Mouse (Mus musculus): Measurements from ENCODE around the gene Arhgap5. TPM values are rescaled to one million over a fixed set of nuclear protein-coding genes. Genes with fewer than 3 reads are reported as not detected.
A peak's percentile ranks its signal among the peaks of the same experiment; 100 is the strongest.

Gene Arhgap5
- polyA plus RNA-seq, 1 experiment from 2014 or later: 58.0 TPM

DNA sequence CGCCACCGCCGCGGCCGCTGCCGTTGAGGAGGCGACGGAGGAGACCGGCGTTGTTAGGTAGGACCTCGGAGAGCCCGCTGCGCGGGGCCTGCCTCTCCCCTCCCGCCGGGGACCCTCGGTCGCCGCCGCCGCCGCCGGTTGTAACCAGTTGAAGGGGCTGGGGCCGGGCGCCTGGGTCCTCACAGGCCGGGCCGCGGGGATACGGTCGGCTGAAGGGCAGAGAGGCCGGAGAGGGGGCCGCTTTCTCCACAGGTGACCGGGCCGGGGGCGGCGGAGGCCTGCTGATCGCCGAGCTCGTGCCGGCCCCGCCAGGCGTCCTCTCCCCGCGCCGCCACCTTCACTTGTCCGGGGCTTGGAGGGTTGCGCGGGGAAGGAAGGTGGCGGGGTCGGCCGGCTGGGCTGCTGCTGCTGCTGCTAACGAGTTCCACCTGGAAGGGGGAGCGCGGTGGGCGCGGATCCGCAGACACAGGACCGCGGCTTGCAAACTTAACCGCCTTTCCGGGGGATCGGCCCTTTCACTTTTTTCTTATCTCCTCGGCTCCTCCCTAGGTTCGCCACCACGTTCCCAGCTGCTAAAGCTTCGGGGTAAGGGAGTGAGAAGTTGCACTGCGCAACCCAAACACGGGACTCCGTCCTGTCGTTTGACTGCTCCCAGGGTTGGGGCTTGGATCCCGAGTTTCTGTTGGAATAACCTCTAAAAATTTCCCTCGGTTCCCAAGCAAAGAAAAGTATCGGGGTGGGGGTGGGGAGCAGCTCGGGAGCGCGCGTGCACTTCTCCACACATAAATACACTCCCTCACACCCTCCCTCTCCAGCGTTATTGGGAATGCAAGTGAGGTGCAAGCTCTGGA lies 784 bp downstream of the Arhgap5 start:
- H3K4me2 ChIP-seq (replicated peaks; ENCODE audit: low read depth, low read length): peak overlapping the region; percentile 42
- 0 out of 2 replicates have a peak, but pooled peaks cover 3% of the 10 kb centered on the region for H3K4me1 ChIP-seq (ENCODE audit: control insufficient read depth, insufficient read depth, low read length)
- no peaks in the 10 kb centered on the region for H3K27me3 ChIP-seq (ENCODE audit: control insufficient read depth, insufficient read depth, low read length)
- peak overlapping the region; percentile 98 for H3K9ac ChIP-seq (replicated peaks; ENCODE audit: low read depth, low read length)
- H3K36me3 ChIP-seq (ENCODE audit: control insufficient read depth, insufficient read depth, low read length): no peaks in the 10 kb centered on the region
- ATAC-seq (ENCODE audit: insufficient number of reproducible peaks, insufficient read depth, low FRiP score, low read depth): peak; percentile 15; the same call in 1 of the 2 replicates
- peak overlapping the region; percentile 99 for H3K27ac ChIP-seq (ENCODE audit: low read length)
- no peaks in the 10 kb centered on the region for H3K9me3 ChIP-seq (ENCODE audit: control insufficient read depth, low read depth, low read length)
- under 1% methylated on average over 47 of the region's 78 CpGs for WGBS
- peak overlapping the region; percentile 99 for H3K4me3 ChIP-seq (ENCODE audit: low read depth, low read length)

- Histone ChIP-seq H3K27me3 (ENCODE audit: control insufficient read depth, insufficient read depth, low read length) (no peaks in the 10 kb centered on the region), H3K4me3 (ENCODE audit: low read depth, low read length) (no peak overlapping the region), H3K4me1 (ENCODE audit: control insufficient read depth, insufficient read depth, low read length) (no peaks in the 10 kb centered on the region), H3K36me3 (ENCODE audit: control insufficient read depth, insufficient read depth, low read length) (no peaks in the 10 kb centered on the region), H3K9me3 (ENCODE audit: control insufficient read depth, low read depth, low read length) (no peaks in the 10 kb centered on the region), H3K4me2 (replicated peaks; ENCODE audit: low read depth, low read length) (no peak overlapping the region), H3K9ac (replicated peaks; ENCODE audit: low read depth, low read length) (no peak overlapping the region), H3K27ac (ENCODE audit: low read length) (no peak overlapping the region)
- WGBS: 90% methylated on average over 2 of the region's 2 CpGs
- no peak for ATAC-seq (ENCODE audit: insufficient number of reproducible peaks, insufficient read depth, low FRiP score, low read depth)
Observed at GRCm38 (mm10) chr12:52524699-52525098, 20.9 kb downstream of the Arhgap5 start.

- no peaks in the 10 kb centered on the region for H3K36me3 ChIP-seq (ENCODE audit: control insufficient read depth, insufficient read depth, low read length)
- no peak overlapping the region for H3K27ac ChIP-seq (ENCODE audit: low read length)
- no peak for ATAC-seq (ENCODE audit: insufficient number of reproducible peaks, insufficient read depth, low FRiP score, low read depth)
- no peaks in the 10 kb centered on the region for H3K9me3 ChIP-seq (ENCODE audit: control insufficient read depth, low read depth, low read length)
- no peak overlapping the region for H3K4me3 ChIP-seq (ENCODE audit: low read depth, low read length)
- H3K4me2 ChIP-seq (replicated peaks; ENCODE audit: low read depth, low read length): no peak overlapping the region
- no peaks in the 10 kb centered on the region for H3K27me3 ChIP-seq (ENCODE audit: control insufficient read depth, insufficient read depth, low read length)
- no peaks in the 10 kb centered on the region for H3K4me1 ChIP-seq (ENCODE audit: control insufficient read depth, insufficient read depth, low read length)
- no peak overlapping the region for H3K9ac ChIP-seq (replicated peaks; ENCODE audit: low read depth, low read length)
- 87% methylated on average over 1 of the region's 1 CpGs for WGBS
Observed at GRCm38 (mm10) chr12:52525486-52525885, 21.7 kb downstream of the Arhgap5 start.

GRCm38 (mm10) chr12:52529740-52530139 lies 26.0 kb downstream of the Arhgap5 start:
- Histone ChIP-seq H3K4me1 (ENCODE audit: control insufficient read depth, insufficient read depth, low read length) (no peaks in the 10 kb centered on the region), H3K36me3 (ENCODE audit: control insufficient read depth, insufficient read depth, low read length) (no peaks in the 10 kb centered on the region), H3K4me2 (replicated peaks; ENCODE audit: low read depth, low read length) (no peak overlapping the region), H3K27me3 (ENCODE audit: control insufficient read depth, insufficient read depth, low read length) (no peaks in the 10 kb centered on the region), H3K4me3 (ENCODE audit: low read depth, low read length) (no peak overlapping the region), H3K27ac (ENCODE audit: low read length) (no peak overlapping the region), H3K9me3 (ENCODE audit: control insufficient read depth, low read depth, low read length) (no peaks in the 10 kb centered on the region), H3K9ac (replicated peaks; ENCODE audit: low read depth, low read length) (no peak overlapping the region)
- 91% methylated on average over 3 of the region's 3 CpGs for WGBS
- no peak for ATAC-seq (ENCODE audit: insufficient number of reproducible peaks, insufficient read depth, low FRiP score, low read depth)

DNA sequence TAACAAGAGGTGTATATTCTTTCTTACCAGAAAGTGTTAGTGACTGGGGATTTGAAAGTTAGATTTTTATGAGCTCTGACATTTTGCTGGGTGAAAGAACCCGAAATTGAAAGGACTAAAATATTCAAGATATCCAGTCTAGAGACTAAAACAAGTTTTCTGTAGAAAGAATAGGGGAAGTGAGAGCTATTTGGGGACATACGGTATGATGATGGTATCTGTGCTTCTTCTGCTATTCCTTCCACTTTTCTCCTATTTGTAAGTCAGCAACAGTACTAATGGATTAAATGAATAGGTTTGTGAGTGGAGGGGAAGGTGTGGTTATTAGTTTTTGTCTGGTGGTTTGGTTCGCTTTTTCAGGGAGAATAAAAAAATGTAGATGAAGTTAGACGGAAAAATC lies 37.5 kb downstream of the Arhgap5 start:
- no peak overlapping the region for H3K4me3 ChIP-seq (ENCODE audit: low read depth, low read length)
- H3K9me3 ChIP-seq (ENCODE audit: control insufficient read depth, low read depth, low read length): no peaks in the 10 kb centered on the region
- H3K36me3 ChIP-seq (ENCODE audit: control insufficient read depth, insufficient read depth, low read length): no peaks in the 10 kb centered on the region
- H3K4me2 ChIP-seq (replicated peaks; ENCODE audit: low read depth, low read length): no peak overlapping the region
- no peaks in the 10 kb centered on the region for H3K4me1 ChIP-seq (ENCODE audit: control insufficient read depth, insufficient read depth, low read length)
- no peaks in the 10 kb centered on the region for H3K27me3 ChIP-seq (ENCODE audit: control insufficient read depth, insufficient read depth, low read length)
- H3K27ac ChIP-seq (ENCODE audit: low read length): no peak overlapping the region
- H3K9ac ChIP-seq (replicated peaks; ENCODE audit: low read depth, low read length): no peak overlapping the region
- 81% methylated on average over 4 of the region's 4 CpGs for WGBS
- ATAC-seq (ENCODE audit: insufficient number of reproducible peaks, insufficient read depth, low FRiP score, low read depth): no peak

DNA sequence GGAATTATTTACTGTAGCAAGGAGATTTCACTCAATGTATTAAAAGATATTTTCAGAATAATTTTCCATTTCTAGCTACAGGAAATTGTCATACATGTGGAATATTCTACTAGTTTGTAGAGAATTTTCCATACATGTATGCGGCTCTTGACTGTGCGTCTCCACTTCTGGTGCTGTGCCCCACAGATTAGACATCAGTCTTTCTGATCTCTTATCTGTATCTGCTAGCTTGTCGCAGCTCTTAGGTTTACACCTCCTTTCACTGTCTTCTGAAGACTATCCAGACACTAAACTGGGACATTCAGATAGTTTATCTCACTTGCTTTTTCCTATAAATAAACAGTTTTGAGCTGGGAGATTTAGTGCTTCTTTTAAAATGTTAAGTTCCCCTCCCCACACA lies 40.8 kb downstream of the Arhgap5 start:
- Histone ChIP-seq H3K4me3 (ENCODE audit: low read depth, low read length) (no peak overlapping the region), H3K9ac (replicated peaks; ENCODE audit: low read depth, low read length) (no peak overlapping the region), H3K4me2 (replicated peaks; ENCODE audit: low read depth, low read length) (no peak overlapping the region), H3K4me1 (ENCODE audit: control insufficient read depth, insufficient read depth, low read length) (no peaks in the 10 kb centered on the region), H3K27me3 (ENCODE audit: control insufficient read depth, insufficient read depth, low read length) (no peaks in the 10 kb centered on the region), H3K36me3 (ENCODE audit: control insufficient read depth, insufficient read depth, low read length) (no peaks in the 10 kb centered on the region), H3K27ac (ENCODE audit: low read length) (no peak overlapping the region), H3K9me3 (ENCODE audit: control insufficient read depth, low read depth, low read length) (no peaks in the 10 kb centered on the region)
- 54% methylated on average over 3 of the region's 3 CpGs for WGBS
- no peak for ATAC-seq (ENCODE audit: insufficient number of reproducible peaks, insufficient read depth, low FRiP score, low read depth)

- no peak overlapping the region for H3K9ac ChIP-seq (replicated peaks; ENCODE audit: low read depth, low read length)
- WGBS: 90% methylated on average over 2 of the region's 2 CpGs
- H3K4me3 ChIP-seq (ENCODE audit: low read depth, low read length): no peak overlapping the region
- no peaks in the 10 kb centered on the region for H3K27me3 ChIP-seq (ENCODE audit: control insufficient read depth, insufficient read depth, low read length)
- H3K4me1 ChIP-seq (ENCODE audit: control insufficient read depth, insufficient read depth, low read length): no peaks in the 10 kb centered on the region
- no peaks in the 10 kb centered on the region for H3K36me3 ChIP-seq (ENCODE audit: control insufficient read depth, insufficient read depth, low read length)
- no peak for ATAC-seq (ENCODE audit: insufficient number of reproducible peaks, insufficient read depth, low FRiP score, low read depth)
- no peaks in the 10 kb centered on the region for H3K9me3 ChIP-seq (ENCODE audit: control insufficient read depth, low read depth, low read length)
- H3K4me2 ChIP-seq (replicated peaks; ENCODE audit: low read depth, low read length): no peak overlapping the region
- no peak overlapping the region for H3K27ac ChIP-seq (ENCODE audit: low read length)
Observed at GRCm38 (mm10) chr12:52552085-52552484, 48.3 kb downstream of the Arhgap5 start.

DNA sequence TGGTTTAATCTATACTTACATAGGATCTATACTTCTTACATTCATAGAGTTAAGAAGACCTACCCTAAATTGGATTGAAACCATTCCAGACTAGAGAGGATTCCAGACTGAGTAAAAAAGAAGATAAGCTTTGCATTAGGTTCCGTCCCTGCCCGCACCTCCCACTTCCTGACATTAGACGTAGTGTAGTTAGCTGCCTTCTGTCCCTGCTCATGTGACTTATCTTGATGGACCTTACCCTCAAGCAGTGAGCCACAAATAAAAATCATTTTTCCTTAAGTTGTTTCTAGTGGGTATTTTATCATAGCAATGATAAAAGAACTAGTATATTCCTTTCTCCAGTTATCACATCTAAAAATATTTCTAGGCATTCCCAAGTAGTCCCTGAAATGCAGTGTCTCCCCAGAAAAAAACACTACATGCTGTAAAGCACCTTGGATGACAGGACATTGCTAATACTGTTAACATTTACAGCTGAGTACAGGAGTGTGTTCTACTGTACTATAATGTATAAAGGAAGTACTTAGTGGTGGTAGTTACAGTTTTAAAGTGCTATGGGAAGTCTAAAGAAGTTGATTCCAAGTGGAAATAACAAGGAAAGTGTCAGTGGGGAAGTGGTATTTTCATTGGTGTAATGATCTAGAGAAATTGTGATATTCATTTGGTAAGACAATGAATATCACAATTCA lies 51.6 kb downstream of the Arhgap5 start:
- Histone ChIP-seq H3K36me3 (ENCODE audit: control insufficient read depth, insufficient read depth, low read length) (peaks cover 7% of the 10 kb centered on the region; the same call in 1 of the 2 replicates), H3K27me3 (ENCODE audit: control insufficient read depth, insufficient read depth, low read length) (no peaks in the 10 kb centered on the region), H3K4me2 (replicated peaks; ENCODE audit: low read depth, low read length) (no peak overlapping the region), H3K4me3 (ENCODE audit: low read depth, low read length) (no peak overlapping the region), H3K9ac (replicated peaks; ENCODE audit: low read depth, low read length) (no peak overlapping the region), H3K9me3 (ENCODE audit: control insufficient read depth, low read depth, low read length) (no peaks in the 10 kb centered on the region), H3K4me1 (ENCODE audit: control insufficient read depth, insufficient read depth, low read length) (no peaks in the 10 kb centered on the region), H3K27ac (ENCODE audit: low read length) (no peak overlapping the region)
- 64% methylated on average over 3 of the region's 3 CpGs for WGBS
- no peak for ATAC-seq (ENCODE audit: insufficient number of reproducible peaks, insufficient read depth, low FRiP score, low read depth)
